Mouse (Mus musculus) thymus, postnatal 10 days (tissue): Measurements from ENCODE around the gene Slc38a4.

Experiments
- DNase-seq, 2 experiments: peaks; one replicate each; pipeline ENCODE4 v3.0.0; 2021; ENCODE audit warnings: low spot score in 2 of 2

Gene Slc38a4

GRCm38 (mm10) chr15:97054131-97054530 is 1.6 kb downstream of the Slc38a4 start:
- no peak for DNase-seq

DNA sequence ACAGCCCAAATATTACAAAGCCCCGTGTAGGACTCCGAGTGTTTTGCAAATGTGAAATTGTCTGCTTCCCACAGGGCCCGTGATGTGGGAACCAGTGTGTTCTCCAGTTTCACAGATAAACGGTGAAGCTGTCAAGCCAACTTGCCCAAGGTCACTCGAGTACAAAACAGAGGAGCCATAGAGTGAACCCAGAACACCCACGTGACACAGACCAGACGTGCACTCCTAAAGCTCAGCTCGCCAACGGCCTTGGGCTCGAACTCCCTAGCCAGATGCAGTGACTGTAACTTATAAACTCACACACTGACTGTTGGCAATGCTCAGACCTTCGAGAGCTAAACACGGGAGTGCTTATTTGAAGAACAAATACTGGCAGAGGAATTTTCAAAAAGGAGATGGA is 5.3 kb downstream of the Slc38a4 start:
- DNase-seq: no peak

DNA sequence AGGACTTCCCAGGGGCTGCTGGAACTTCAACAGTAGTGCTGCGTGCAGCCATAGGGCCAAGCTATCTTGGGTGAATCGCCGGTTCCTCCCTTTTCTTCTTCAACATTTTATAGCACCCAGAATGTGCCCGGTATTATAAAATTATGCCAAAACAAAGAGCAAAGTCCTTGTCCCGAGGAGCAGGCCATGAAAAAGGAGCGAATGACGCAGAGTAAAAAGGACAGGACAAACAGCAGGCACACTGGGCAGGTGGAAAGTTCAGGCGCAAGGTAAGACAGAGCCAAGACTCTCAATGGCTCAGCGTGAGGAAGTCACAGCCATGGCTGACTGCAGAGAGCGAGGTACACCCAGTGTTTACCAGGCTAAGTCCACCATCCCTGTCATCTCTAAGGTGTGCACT is 5.7 kb downstream of the Slc38a4 start:
- no peak for DNase-seq

DNA sequence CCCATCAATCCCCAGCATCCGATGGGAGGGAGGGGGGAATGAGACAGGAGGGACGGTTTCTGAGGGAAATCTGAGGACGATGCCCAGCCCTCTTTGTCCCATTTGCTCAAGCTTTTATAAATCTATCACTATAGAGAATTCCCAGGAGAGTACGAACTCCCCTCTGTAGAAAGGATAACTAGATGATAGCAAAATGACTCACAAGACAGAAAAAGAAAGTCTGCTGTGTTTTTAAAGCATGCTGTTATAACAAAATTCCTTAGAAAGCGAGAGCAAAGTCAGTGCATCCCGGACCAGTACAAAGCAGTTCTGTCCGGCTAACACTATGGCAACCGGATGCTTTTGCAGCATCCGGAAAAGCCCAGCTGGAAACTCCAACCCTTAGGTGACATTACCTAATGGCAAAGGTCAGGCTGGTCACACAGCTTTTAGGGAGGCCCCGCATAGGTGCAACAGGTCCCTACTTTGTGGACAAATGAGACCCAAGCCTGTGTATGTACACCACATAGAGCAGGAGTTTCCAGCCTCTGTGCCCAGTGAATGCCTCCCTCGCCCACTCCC is 6.4 kb downstream of the Slc38a4 start:
- DNase-seq: no peak

DNA sequence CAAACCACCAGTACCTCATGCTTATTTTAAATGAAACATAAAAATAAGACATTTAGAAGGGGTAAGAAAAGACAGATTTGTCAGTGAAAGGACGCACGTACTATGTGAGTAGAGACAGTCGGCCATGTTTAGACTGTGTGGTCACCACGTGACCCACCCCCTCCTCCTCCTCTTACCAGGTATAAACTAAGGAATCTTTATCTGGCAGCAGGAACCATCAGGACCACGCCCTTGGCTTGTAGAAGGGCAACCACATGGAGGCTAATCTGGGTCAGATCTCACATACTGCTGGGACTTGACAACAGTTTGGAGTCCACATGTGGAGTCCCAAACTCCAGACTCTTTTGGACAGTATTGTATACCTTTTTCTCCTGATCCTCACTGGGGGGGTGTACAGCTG is 7.5 kb downstream of the Slc38a4 start:
- DNase-seq: no peak

- DNase-seq: no peak
These were observed 11.8 kb downstream of the Slc38a4 start for GRCm38 (mm10) chr15:97043921-97044320.

GRCm38 (mm10) chr15:97042001-97042491 is 13.7 kb downstream of the Slc38a4 start:
- no peak for DNase-seq

- no peak for DNase-seq
These were observed 14.6 kb downstream of the Slc38a4 start for GRCm38 (mm10) chr15:97041182-97041581.

DNA sequence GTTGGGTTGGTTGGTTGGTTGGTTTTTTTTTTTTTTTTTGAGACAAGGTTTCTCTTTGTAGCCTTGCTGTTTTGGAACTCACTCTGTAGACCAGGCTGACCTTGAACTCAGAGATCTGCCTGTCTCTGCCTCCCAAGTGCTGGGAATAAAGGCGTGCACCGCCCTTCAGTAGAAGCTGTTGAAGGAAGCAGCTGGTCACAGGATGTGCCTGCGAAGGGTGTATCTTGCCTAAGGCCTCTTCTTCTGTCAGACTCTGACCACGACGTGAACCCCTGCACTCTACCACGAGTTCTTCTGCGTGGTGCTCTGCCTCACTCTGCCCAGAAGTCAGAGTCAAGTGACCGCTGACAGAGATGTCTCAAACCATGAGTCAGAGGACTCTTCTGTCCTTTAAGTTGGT is 18.0 kb downstream of the Slc38a4 start:
- DNase-seq: no peak

DNA sequence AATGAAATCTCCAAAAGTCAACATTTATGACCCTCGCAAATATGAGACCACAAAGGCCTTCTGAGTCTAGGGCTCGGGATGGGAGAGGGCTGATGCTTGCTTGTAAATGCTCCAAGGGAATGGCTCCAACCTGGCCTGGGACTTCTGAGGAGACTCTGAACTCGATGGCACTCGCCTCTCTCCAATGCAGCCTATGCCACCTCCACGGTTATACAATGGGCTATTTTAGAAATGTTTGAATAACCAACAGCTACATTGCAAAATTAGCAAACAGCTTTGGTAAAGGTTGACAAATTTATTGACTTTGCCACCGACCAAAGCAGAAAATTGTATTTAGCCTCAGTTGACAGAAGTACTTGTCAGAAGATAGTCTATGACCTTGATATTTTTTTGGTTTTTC is 19.9 kb downstream of the Slc38a4 start:
- DNase-seq: no peak

GRCm38 (mm10) chr15:97033485-97033991 is 22.2 kb downstream of the Slc38a4 start:
- no peak for DNase-seq

DNA sequence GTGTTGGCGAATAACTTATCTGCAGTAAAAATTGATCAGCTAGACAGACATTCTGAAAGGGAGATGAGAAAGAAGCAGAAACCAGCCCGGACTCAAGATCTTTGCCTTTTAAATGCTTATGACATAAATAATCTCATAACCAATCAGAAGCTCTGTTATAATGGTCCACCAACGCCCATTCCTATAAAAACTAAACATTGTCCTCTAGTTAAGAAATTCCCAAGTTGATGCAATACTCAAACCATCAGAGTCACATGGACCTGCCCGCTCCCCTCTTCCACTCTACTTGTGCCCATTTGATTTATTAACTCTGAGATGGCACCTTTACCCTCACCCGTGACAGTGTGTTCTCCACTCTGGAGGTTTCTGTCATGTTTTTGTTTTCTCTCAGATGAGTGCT is 23.9 kb downstream of the Slc38a4 start:
- no peak for DNase-seq

GRCm38 (mm10) chr15:97030984-97031492 is 24.7 kb downstream of the Slc38a4 start:
- DNase-seq: no peak

GRCm38 (mm10) chr15:97030136-97030535 is 25.6 kb downstream of the Slc38a4 start:
- DNase-seq: no peak

DNA sequence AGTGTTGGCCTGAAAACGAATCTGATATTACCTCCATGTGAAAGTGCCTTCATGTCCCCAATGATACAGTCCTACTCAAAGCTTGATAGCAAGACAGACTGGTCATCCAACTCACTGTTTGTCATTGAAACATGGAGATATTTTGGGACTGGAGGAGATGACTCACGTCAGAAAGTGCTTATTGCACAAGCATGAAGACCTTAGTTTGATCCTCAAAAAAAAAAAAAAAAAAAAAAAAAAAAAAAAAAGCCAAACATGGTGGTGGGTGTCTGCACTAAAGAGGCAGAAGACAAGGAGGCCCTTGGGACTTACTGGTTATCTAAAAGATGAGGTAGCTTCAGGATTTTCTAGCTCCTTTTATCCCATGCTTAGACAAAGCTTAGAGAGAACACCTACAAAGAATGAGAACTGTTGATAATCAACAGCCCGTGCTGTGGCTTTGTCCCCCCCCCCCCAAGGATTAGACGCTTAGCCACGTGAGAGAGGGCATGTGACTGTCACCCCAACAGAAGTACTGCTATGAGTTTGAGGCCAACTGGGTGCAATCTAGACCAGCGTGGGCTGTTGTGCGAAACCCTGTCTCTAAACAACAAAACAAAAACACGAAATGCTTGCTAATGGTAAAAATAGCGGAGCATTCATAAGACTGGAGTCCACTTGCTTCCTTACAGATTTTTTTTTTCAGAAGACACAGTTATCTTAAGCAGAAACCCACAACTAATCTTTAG is 26.5 kb downstream of the Slc38a4 start:
- DNase-seq: no peak

GRCm38 (mm10) chr15:97028651-97029050 is 27.1 kb downstream of the Slc38a4 start:
- no peak for DNase-seq

DNA sequence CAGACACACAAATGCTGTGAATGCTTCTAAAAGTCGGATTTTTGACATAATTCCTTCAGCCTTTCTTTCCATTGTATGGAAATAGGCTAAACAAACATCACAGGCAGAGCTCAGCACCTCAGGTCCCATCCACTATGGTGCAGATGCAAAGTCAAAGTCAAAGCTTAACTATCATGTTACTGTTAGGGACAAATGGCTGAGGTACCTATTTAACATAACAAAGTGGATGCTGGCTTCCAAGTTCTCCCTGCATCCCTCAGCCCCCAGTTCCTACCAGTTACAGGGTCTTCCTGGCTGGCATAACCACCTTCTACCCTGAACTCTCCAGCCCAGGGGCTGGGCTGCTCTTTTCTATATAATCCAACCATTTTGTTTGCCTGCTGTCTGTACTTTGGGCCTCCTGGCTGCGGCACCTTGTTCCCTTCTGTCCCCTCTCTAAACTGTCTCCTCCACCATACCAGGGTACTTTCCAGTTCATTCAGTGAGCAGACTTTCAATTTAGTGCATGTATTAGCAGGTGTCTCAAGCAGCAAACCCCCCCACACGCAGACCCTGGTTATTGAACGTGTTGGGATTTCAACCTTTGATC is 27.6 kb downstream of the Slc38a4 start:
- no peak for DNase-seq

GRCm38 (mm10) chr15:97026670-97027069 is 29.1 kb downstream of the Slc38a4 start:
- no peak for DNase-seq

DNA sequence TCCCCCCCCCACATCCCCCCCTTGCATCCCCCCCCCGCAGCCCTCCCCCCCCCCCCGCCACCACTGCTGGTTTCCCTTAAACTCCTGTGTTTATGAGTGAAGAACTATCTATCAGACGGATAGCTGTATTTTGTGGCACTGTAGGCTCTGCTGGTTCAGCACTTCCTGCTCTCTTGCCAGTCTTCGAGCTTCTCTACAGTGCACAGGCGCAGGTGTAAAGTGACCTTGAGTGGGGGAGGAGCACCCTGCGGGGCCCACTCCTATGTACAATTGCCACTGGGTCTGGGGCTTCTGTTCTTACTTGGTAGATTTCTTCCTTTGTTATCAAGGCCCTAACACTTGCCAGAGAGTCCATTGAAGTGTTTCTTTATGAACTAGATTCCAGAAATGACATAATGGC is 33.0 kb downstream of the Slc38a4 start:
- no peak for DNase-seq

- DNase-seq: no peak
These were observed 33.5 kb downstream of the Slc38a4 start for GRCm38 (mm10) chr15:97022213-97022612.

DNA sequence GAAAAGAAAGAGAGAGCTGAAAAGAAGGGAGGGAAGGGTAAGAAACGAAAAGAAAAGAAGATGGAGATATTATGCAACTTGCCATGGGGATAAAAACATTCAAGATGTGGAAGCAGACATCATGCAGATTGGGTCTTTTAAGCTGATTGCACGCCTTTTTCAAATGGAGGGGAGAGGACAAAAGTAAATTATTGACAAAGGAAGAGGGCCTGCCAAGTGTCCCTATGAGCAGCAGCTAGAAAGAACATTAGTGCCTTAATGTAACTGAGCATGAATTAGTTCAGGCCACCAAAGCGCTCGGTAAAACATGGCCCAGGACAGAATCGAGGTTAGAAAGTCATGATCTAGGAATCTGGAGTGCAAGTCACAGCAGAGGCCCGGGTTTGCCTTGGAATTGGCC is 35.5 kb downstream of the Slc38a4 start:
- DNase-seq: no peak

DNA sequence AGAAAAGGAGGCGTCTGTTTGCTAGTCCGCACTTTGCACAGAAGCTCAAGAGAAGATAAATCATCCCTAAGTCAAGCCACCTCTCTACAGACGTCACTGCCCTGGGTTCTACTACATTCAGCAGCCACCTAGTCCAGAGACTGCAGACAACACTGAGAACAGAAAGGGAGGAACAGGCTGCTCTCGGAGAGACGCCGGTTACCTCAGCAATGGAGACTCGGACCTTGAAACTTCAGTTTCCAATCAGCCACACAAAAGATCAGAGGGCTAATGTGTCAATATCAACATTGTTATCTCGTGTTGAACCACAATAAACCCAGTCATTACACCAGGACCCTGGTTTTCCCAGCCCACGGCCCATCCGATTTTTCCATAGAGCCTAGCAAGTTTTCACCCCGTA is 36.4 kb downstream of the Slc38a4 start:
- DNase-seq: no peak

DNA sequence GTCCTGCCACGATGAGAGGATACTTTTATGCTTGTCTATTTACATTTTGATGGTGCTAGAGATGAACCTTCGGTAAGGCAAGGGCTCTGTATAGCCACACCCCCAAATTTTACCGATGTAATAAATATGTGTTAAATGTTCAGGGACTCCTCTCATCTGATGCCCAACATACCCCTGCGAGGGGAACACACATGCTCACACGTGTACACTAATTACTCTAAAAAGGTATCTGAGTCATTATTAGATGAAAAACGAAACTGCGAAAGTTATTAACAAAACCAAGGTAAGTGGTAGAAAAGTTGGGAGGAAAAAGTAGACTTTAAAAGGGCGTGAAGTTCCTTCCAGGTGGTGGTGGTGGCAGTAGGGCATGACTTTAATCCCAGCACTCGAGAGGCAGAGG is 38.6 kb downstream of the Slc38a4 start:
- no peak for DNase-seq
